Mouse (Mus musculus): ENCODE measurements around the gene Tcf7l2. TPM values are rescaled to one million over a fixed set of nuclear protein-coding genes. Genes with fewer than 3 reads are reported as not detected.

The Tcf7l2 gene
- polyA plus RNA-seq, 1 experiment: 10.9 TPM

DNA sequence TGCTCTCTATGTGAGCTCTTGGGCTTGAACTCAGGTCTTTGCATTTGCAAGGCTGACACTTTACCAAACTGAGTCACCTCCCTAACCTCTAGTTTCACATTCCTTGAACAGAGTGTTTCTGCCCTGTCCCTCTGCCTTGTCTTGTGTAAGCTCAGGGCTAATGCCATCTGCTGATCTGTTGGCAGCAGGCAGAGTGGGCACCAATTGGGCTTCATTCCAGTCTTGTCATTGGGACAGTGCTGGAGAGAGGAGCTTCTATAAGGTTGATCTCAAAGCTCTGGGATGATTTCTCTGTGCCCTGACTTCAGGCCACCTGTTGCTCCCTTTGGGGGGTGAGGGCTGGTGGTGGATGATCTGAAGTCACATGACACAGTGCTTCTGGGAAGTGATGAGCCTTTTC lies 70.6 kb downstream of the Tcf7l2 start:
- no peak for TF ChIP-seq GATA1 (IDR thresholded peaks at IDR 0.05; ENCODE audit: low read length)

DNA sequence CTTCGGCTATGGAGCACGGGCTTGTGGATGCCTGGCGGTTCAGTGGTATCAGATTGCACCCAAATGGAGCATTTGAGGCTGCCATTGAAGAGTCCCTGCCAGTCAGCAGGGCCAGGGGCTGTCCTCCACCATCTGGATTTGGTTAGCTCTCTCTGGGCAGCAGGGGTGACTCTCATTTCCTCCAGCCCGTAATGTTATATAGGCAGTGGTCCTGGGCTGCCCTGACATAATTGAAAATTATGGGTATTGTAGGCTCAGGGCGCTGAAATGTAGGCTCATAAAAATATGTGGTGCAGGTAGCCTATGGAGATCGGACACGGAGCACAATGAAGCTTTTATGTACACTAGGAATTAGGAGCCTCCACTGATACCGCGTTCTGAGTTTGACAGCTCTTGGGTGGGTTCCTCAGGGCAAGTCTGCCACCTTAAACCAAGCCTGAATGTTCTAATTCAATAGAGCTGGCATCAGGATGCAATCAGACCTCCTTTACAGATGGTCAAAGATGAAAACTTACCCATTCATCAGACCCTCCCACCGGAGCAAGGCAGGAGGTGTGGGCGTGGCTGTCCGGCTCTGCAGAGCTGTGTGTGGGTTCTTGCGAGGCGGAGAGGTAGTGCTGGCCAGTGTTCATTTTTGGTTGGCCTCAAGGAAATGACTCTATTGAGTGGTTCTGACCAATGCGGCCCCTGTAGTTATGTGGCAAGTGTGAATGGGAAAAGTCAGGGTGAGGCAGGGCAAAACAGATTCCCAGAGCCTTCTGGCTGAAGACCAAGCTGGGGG lies 73.6 kb downstream of the Tcf7l2 start:
- no peak for TF ChIP-seq GATA1 (IDR thresholded peaks at IDR 0.05; ENCODE audit: low read length)

DNA sequence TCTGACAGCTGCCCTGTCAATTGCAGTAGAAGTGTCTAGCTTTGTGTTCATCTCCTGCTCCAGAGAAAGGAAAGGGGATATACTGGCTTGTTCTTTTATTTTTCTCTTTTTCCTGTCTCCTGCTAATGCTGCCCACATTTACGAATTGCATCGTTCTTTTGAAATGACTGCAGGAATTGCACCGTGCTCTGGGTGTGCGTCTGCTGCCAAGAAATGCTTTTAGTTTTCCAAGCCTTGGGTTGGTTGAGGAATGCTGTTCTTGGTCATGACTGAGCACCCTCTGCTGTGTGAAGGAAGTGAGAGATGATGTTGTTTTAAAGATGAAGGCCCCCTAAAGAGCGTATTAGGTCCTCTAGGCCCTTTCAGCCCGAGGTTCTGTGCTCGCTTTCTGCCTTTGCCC lies 75.4 kb downstream of the Tcf7l2 start:
- no peak for TF ChIP-seq GATA1 (IDR thresholded peaks at IDR 0.05; ENCODE audit: low read length)

DNA sequence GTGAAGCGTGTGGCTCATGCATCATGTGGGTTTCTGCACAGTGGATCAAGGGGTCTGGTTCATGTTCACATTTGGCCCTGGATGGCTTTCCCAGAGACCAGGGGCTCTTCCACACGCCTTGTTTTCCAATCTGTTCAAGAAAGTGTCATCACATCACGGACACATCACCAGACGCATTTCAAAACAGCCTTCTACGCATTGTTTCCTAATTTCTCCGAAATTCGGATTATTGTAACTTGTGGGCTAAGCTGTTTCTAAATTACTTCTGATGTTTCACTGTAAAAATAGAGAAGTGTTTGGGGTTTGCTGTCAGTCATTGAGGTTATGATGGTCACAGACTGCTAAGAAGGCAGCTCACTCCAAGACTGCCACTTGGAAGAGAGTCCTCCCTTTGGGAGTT lies 78.6 kb downstream of the Tcf7l2 start:
- TF ChIP-seq GATA1 (IDR thresholded peaks at IDR 0.05; ENCODE audit: low read length): no peak

DNA sequence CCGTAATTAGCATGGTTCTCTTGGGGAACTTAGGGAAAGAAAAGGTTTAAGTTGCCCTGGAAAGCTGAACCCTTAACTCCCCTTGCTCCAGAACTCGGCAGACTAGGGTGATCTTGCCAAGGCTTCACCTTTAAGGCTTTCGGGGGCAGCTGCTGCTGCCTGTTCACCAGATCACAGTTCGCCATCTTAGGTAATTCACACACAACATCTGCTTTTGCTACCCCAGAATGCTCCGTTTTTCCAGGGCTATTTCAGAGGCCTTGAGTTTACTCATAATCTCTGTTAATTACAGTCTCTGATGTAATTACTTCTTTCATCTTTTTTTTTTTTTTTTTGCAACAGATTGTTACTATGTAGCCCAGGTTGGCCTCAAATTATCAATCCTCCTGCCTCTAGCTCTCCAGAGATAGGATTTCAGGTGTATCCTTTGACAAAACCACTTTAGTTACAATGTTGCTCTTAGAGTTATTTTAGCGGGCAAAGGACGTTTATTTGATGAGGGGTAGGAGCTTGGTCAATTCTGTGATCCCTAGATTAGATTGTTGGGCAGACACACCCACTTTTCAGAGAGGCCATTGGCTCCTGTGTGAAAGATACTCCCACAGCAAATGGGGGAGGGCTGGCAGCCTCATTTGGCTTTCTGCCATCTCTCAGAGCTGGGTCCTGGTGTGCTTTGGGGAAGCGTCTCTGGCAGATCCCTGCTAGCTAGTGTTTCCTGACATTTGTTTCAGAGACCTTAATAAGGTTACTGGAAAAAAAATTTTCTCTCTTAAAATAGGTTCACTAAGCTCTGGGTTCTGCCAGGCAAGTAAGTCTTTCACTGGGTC lies 83.6 kb downstream of the Tcf7l2 start:
- TF ChIP-seq GATA1 (IDR thresholded peaks at IDR 0.05; ENCODE audit: low read length): no peak

DNA sequence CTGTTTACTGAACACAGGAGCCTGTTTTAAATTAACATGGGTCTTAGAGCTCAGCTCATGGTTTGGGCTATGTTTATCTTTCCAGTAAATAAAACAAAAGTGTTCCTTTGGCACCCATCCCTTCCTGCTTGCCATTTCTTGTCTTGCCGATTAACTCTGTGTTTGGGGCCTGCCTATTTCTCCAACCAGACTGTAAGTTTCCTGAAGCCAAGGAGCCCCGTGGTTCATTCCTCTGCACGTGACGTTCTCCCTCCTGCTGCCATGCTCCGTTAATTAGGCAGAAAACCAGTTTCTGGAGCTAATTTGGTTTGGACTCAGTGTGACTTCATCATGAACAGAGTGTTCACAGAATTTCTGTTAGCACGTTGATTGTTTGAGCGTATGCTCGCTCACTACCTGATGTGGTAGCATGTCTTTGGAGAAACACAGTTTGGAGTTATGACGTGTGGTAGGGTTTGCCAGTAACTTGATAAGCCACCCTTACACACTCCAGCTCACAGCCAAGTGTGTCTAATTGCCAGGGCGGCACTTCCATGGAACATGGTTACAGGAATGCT lies 84.4 kb downstream of the Tcf7l2 start:
- TF ChIP-seq GATA1 (IDR thresholded peaks at IDR 0.05; ENCODE audit: low read length): no peak

DNA sequence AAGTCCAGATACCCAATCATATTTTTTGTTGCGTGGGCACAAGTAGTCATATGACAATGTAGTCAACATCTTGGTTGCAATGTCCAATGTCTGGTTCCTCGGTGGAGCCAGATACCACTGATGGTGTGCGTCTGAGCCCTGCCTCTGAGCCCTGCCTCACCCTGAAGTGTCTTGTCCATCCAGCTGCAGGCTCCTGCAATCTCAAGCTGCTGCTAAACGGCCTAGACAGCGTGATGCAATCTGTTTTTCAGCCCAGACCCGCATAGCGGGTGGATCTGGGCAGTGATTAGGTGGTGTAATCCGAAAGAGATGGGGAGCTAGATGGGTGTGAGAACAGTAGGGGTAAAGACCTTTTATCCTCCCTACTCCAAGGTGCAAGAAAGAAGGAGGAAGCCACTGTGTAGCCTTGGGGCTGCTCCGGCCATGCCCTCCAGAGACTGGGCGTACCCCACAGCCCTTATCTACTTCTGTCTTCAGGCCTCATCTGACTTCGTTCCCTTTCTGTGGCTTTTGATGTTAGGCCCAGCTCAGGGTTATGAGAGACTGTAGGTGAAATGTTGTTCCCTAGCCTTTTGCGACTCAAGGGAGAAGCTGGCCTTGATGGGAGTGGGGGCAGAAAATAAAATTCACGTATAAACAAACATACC lies 86.1 kb downstream of the Tcf7l2 start:
- no peak for TF ChIP-seq GATA1 (IDR thresholded peaks at IDR 0.05; ENCODE audit: low read length)

DNA sequence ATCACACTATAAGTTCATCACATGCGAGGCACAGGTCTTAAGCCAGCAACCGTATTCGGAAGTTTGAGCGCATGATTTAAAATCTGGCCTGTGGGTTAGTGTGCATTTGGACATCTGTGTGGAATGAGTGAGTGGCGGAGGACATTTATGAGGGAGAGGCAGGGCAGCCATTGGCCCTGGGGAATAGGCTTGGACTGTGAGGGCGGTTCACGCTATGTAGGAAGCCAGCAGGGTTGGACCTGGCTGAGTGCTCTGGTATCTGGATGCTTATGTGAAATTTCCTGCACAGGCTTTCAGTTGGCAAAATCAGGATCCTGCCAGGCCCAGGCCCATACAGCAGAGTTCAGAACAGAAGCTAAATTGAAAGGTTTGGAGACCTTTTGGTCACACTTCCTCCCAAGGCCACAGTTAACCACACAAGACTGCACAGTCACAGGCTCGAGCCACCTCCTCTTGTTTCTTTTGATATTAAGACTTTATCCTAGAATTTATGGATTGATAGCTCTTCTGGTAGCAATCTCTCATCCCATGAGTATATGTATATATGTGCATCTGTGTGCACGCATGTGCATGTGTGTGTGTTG lies 89.4 kb downstream of the Tcf7l2 start:
- TF ChIP-seq GATA1 (IDR thresholded peaks at IDR 0.05; ENCODE audit: low read length): no peak

DNA sequence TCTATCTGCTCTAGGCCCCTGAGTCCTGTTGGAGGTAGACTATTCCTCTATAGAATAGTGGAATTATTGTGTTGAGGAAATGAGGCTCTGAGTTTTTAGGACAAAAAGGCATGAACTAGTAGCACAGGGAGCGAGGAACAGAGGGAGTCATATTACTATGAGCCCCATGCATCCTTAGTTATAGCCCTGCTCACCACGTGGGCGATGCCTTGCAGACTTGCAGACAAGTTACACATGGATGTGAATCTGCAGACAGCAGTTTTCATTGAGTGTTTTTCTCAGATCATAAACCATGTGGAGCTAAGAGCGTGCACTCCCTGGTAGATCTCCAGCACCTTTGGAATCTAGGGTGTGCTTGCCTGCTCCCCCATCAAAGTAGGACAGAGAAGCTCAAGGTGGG lies 90.5 kb downstream of the Tcf7l2 start:
- TF ChIP-seq GATA1 (IDR thresholded peaks at IDR 0.05; ENCODE audit: low read length): no peak

DNA sequence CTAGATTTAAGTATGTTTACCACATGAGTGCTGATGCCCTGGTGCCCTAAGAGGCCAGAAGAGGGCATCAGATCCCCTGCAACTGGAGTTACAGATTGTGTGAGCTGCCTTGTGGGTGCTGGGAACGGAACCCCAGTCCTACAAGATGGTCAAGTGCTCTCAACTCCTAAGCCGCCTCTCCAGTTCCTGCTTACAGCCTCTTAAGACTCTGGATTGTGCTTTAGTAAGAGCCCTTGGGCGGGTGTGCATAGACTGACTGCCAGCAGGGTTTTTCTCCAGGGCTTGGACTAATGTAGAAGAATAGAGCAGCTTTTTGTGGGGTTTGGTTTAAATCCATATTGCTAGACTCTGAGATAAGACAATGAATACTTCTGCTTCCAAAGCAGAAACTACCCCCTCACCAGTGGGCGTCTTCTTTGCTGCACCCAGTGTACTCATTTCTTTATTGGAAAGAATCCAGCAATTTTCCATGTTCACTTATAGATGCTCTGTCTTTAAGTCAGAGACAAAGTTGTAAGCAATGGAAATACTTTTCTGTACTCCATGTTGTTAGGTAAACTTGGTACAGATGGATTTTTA lies 92.3 kb downstream of the Tcf7l2 start:
- no peak for TF ChIP-seq GATA1 (IDR thresholded peaks at IDR 0.05; ENCODE audit: low read length)

DNA sequence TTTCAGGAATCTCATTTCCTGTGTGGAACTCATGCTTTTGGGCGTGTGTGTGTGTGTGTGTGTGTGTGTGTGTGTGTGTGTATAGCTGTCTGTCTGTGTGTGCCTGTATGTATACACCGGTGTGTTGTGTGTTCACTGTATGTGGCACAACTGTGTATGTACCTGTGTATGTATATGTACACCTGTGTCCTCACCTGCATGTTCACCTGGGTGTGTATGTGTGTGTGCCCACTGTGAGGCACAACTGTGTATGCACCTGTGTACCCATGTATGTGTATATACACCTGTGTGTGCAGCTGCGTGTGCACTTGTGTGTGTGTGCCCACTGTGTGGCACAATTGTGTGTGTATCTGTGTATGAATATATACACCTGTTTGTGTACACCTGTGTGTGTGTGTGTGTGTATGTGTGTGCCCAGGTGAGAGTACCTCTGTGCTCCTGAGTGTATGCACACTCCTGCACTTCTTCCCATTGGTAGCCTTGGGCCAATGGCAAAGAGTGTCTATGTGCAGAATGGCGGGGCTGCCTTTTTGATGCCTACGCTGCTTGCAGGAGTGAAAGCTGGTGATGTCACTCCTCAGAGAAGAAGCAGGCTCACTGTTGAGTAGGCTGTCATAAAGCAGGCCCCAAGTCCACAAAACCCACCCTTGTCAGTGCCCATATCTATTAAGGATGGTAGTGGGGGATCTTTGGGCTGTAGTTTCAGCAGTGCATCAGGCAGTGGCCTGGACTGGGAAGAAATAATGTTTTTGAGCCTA lies 95.5 kb downstream of the Tcf7l2 start:
- TF ChIP-seq GATA1 (IDR thresholded peaks at IDR 0.05; ENCODE audit: low read length): no peak

DNA sequence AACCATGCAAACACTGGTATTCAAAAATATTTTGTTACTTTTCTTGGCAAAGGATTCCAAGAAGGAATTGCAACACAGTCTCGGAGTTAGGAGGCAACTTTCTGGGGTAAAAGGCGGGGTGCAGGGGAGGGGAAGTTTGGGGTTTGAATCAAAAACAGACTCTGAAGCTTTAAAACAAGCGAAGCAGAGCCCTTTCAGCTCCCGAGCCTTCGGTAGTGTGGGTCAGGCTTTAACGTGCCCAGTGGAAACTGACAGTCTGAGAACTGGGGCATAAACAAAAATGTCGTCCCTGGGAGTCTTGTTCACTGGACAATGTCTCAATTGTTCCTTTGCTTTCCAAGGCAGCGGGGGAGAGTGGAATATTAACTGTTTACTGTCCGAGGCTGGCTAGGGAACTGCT lies 96.3 kb downstream of the Tcf7l2 start:
- TF ChIP-seq GATA1 (IDR thresholded peaks at IDR 0.05; ENCODE audit: low read length): no peak

DNA sequence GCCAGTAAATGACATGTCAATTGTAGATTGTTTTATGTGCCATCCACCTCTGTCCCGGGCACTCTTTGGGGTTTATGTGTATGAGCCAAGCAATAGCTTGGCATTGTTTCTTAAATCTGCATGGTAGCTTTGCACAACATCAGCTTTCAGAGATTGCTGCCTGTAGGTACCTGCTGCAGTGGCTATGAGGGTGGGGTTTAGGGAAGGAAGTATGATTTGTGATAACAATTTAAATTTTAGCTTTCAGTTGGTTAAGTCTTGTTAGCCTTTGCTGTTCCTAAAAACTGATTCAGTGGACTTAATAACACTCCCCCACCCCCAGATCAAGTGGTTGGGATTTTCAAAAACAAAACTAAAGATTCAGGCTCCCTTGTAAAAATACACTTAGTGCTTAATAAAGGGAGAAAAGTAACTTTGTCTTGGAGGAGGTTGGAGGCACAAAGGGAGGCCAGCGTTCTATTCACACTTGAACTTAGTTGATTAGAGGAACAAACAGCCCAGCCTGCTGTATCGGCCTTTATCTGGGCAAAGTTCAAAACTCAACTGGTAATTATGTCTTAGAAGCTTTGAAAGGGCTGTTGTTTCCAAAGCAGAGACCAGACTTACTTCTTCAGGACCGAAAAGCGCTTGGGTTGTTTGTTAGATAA lies 96.9 kb downstream of the Tcf7l2 start:
- no peak for TF ChIP-seq GATA1 (IDR thresholded peaks at IDR 0.05; ENCODE audit: low read length)

DNA sequence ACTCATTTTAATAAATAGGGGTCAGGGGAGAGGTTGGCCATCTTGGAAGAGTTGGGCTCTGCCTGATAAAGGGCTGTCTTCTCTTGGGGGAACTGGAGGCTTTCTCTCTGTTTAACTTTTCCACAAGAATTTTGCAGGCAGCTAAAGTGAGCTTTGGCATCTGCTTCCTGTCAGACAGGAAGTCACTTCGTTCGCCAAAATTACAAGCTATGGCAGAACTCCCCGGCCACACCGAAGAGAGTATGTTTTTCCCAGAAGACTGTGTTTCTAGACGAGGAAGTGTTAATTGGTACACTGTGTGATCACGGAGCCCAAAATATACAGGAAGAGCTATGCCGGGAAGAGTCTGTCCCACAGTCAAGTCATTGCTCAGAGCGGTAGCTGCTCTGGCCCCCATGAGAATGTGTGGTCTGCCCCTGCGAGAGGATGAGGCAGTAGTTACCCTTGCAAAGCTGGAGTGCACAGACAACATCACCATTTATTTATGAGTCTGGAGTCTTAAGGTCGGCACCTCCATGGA lies 97.5 kb downstream of the Tcf7l2 start:
- no peak for TF ChIP-seq GATA1 (IDR thresholded peaks at IDR 0.05; ENCODE audit: low read length)

All from G1E-ER4 (cell line).